Mouse (Mus musculus) naive thymus-derived CD4-positive, alpha-beta T cell, adult 2 months (primary cell): ENCODE measurements at regions not wholly inside any gene's neighbourhood (a gene's known extent, or its start where the extent isn't known, plus 50 kb on each side); places are given as distances from the start of the nearest gene placed in this dataset.

ENCODE experiments used
- DNase-seq: peaks from one replicate; pipeline ENCODE4 v3.0.0-alpha.2; 2011; ENCODE audit warnings: low read depth

- DNase-seq = peak; percentile 60
These were observed 50.9 kb upstream of the Kap start for GRCm38 (mm10) chr6:133904501-133904900.

GRCm38 (mm10) chr6:133934667-133935066 lies 81.1 kb upstream of the Kap start:
- DNase-seq = no peak

GRCm38 (mm10) chr6:133935671-133936070 lies 82.1 kb upstream of the Kap start:
- DNase-seq = no peak

- no peak for DNase-seq
These were observed 75.4 kb upstream of the Etv6 start for GRCm38 (mm10) chr6:133959902-133960634.

GRCm38 (mm10) chr6:133960713-133961112 lies 74.8 kb upstream of the Etv6 start:
- DNase-seq = peak; percentile 84

GRCm38 (mm10) chr6:133962641-133963040 lies 72.9 kb upstream of the Etv6 start:
- no peak for DNase-seq

- DNase-seq = no peak
These were observed 72.2 kb upstream of the Etv6 start for GRCm38 (mm10) chr6:133963264-133963663.

DNA sequence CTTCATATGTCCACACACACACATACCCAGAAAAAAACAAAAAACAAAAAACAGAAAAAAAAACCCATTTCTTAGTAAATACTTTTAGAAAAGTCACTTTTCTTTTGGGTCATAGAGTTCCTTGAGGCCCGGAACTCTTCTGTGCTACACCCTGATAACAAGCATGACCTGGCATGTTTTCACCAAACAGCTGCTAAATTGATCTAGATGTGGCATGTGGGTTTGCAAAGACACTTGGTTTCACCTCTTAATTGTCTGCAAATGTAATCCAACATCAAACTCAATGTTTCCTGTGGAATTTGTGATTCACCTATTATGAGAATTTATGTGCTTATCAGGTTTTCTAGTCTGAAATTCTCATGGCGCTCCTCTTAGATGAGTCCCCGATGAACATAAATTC lies 68.2 kb upstream of the Etv6 start:
- DNase-seq = no peak

GRCm38 (mm10) chr6:133972054-133972705 lies 63.3 kb upstream of the Etv6 start:
- DNase-seq = no peak

GRCm38 (mm10) chr6:133973205-133973838 lies 62.2 kb upstream of the Etv6 start:
- no peak for DNase-seq

DNA sequence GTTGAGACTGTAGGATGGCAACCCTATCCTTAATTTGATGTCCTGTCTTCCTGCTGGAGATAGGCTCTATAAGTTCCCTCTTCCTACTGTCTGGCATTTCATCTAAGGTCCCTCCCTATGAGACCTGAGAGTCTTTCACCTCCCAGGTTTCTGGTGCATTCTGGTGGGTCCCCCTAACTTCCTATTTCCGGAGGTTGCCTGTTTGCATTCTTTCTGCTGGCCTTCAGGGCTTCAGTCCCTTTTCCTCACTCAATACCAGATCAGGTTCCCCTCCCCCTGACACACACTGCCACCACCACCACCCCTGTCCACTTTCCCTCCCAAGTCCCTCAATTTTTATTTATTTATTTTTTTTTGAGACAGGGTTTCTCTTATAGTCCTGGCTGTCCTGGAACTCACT lies 59.5 kb upstream of the Etv6 start:
- no peak for DNase-seq

GRCm38 (mm10) chr6:133976854-133977253 lies 58.6 kb upstream of the Etv6 start:
- DNase-seq = no peak

DNA sequence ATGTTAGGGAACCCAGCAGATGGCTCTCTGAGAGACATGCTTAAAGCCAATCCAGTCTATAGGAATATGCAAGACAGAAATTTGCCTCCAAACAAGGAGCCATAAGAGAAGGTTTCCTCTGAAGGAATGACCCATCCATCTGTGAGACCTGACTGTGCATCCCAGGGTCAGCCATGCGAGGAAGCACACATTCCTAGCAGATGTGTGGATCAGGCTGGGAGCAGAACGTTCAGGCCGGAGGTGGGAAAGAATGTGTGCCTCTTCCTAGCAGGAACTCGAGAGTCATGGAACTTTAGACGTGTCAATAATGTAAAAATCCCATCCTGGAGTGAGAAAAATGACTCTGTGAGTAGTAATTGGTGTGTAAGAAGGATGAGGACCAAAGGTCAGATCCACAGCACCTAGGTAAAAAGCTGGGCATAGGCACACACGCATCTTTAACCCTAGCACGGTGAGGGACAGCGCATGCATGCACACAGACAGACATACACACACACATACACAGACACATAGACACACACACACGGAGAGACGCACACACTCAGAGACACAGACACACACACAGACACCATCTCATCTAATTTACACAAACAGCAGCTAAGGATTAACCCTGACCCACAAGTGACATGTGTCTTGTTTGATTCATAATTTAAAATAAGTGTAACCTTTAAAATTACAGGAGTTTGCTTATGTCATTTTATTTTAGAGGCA lies 51.5 kb upstream of the Etv6 start:
- DNase-seq = no peak

DNA sequence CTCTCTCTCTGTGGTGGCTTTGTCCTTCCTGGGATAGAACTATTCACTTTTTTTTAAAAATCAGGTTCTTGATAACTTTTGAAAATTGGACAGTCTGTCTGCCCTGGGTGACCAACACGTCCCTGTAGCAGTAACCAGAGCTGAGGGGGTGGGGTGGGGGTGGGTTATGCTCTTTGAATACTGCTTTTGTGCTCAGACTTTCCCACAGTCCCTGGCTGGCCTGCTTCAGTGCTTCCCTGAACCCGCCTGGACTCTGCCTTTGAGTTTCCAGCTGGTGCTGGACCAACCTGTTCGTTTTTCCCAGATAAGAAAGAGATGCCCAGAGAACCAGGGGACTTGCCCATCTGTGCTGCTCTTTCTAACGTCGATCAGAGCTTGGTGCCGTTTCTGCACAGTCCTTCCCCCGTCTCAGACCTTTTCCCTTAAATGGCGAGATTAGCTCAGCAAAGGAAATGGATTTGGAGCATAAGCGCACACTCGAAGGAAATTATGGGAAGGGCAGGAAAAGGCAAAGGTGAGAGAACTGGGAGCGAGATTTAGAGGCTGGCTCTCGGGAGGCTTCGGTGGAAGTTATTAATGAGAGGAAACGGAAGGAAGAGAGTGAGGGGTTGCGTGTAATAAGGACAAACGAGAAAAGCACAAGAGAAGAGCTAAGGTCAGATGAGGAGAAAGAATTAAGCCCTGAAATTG lies 50.7 kb upstream of the Etv6 start:
- no peak for DNase-seq
